Mouse (Mus musculus) forebrain, embryonic 14.5 days (tissue): ENCODE data around the gene Esrrg. TPM values are rescaled to one million over a fixed set of nuclear protein-coding genes. Genes with fewer than 3 reads are reported as not detected.

Experiments
- ATAC-seq: fragments of 200-750 bp; cut with Nextera tagmentation; 2 replicates; pipeline ENCODE4 v1.8.0; 2017; ENCODE audit warnings: mild to moderate bottlenecking, moderate library complexity
- DNase-seq: peaks from one replicate; pipeline ENCODE4 v3.0.0-alpha.2; 2015; ENCODE audit warnings: low spot score
- H3K27ac ChIP-seq: fragments of 300-500 bp; sonication (generic); 2 replicates; pipeline ENCODE4 v1.5.1; 2014; ENCODE audit warnings: low read depth, mild to moderate bottlenecking, control low read depth, low read length, moderate library complexity
- H3K27me3 ChIP-seq: fragments of 300-500 bp; sonication (generic); replicated peaks from 2 replicates; pipeline ENCODE4 v1.6.1; 2014; ENCODE audit warnings: low read length, control low read depth, mixed read lengths; ENCODE audit not compliant: control insufficient read depth, insufficient read depth
- H3K36me3 ChIP-seq: fragments of 300-500 bp; sonication (generic); 2 replicates; pipeline ENCODE4 v1.6.1; 2014; ENCODE audit warnings: low read length, control low read depth; ENCODE audit not compliant: control insufficient read depth, insufficient read depth
- H3K4me1 ChIP-seq: fragments of 300-500 bp; sonication (generic); 2 replicates; pipeline ENCODE4 v1.6.1; 2014; ENCODE audit warnings: antibody characterized with exemption, low read length, control low read depth; ENCODE audit not compliant: control insufficient read depth, insufficient read depth
- H3K4me2 ChIP-seq: fragments of 300-500 bp; sonication (generic); 2 replicates; pipeline ENCODE4 v1.6.1; 2014; ENCODE audit warnings: mild to moderate bottlenecking, control low read depth, low read length
- H3K4me3 ChIP-seq: fragments of 300-500 bp; sonication (generic); 2 replicates; pipeline ENCODE4 v1.5.1; 2014; ENCODE audit warnings: low read depth, low read length, control low read depth
- H3K9ac ChIP-seq: fragments of 300-500 bp; sonication (generic); 2 replicates; pipeline ENCODE4 v1.6.1; 2014; ENCODE audit warnings: mild to moderate bottlenecking, low read length, control low read depth, moderate library complexity
- H3K9me3 ChIP-seq: fragments of 300-500 bp; sonication (generic); replicated peaks from 2 replicates; pipeline ENCODE4 v1.6.1; 2016; ENCODE audit warnings: low read length, control low read depth, mixed read lengths; ENCODE audit not compliant: control insufficient read depth
- WGBS: fragments of 180-500 bp; shearing (Covaris S2); extraction: QIAGEN DNeasy Blood & Tissue Kit; methylation state at CpG from one replicate; pipeline ENCODE4 v1.1.7; 2014; 5-methylcytosine and 5-hydroxymethylcytosine counted together
- polyA plus RNA-seq: library from polyadenylated mRNA; unstranded; fragments of >200 nt; fragmentation: Nextera tagmentation; extraction: Ambion mirVana; gene quantifications from 2 replicates; pipeline ENCODE4 v1.2.1, GENCODE M21; 2014

The Esrrg gene
- polyA plus RNA-seq, 1 experiment from 2014 or later = 9.8 TPM

GRCm38 (mm10) chr1:187983177-187983576 is 374.6 kb downstream of the Esrrg start:
- DNase-seq = peak; percentile 63
- H3K27ac ChIP-seq = no peak overlapping the region
- peaks cover 8% of the 10 kb centered on the region for H3K4me1 ChIP-seq

GRCm38 (mm10) chr1:187990161-187990560 is 381.6 kb downstream of the Esrrg start:
- ATAC-seq (no peak), DNase-seq (no peak)

More at GRCm38 (mm10) chr1:187983177-187983576, 374.6 kb downstream of the Esrrg start:
- Histone ChIP-seq H3K9me3 (no peaks in the 10 kb centered on the region), H3K27me3 (peaks cover 8% of the 10 kb centered on the region; the same call in 1 of the 2 replicates), H3K36me3 (no peaks in the 10 kb centered on the region), H3K9ac (no peak overlapping the region), H3K4me3 (no peak overlapping the region), H3K4me2 (no peak overlapping the region)
- 2% methylated on average over 4 of the region's 4 CpGs for WGBS
- ATAC-seq = no peak

DNA sequence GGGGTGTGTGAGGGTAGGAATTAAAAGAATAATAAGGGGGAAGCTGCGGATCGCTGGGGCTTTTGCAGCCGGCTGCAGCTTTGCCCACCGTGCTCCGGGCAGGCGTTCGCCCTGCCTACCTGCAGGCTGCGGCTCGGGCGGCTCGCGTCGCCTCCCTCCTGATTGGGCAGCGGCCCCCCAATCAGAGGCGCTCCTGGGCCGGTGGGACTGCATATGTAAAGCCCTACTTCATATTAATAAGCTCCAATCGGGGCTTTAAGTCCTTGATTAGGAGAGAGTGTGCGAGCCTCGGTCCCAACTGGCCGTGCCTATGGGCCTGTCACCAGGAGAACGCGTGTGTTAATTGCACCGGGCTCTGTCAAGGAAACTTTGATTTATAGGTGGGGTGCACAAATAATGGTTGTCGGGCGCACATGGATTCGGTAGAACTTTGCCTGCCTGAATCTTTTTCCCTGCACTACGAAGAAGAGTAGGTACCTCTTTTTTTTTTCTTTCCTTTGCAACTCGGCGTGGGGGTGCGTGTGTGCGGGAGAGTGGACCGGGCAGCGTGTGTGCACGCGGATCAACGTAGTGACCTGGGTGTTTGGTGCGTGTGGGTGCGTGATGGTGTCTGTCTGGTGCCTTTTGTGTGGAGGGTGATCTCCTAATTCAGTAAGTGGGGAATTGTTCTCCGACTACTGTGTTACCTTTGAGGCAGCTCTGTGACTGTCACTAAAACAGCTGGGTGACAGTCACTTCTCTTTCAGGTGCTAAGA is 389.2 kb downstream of the Esrrg start:
- no peaks in the 10 kb centered on the region for H3K36me3 ChIP-seq
- no peaks in the 10 kb centered on the region for H3K27me3 ChIP-seq
- DNase-seq (peak; percentile 88), ATAC-seq (peak; percentile 95)
- peak overlapping the region; percentile 27; the same call in 1 of the 2 replicates for H3K27ac ChIP-seq
- under 1% methylated on average over 39 of the region's 39 CpGs for WGBS
- H3K4me2 ChIP-seq = peak overlapping the region; percentile 81
- peak overlapping the region; percentile 41 for H3K4me3 ChIP-seq
- peak overlapping the region; percentile 48; the same call in 1 of the 2 replicates for H3K9ac ChIP-seq
- H3K4me1 ChIP-seq = peaks cover 6% of the 10 kb centered on the region
- no peaks in the 10 kb centered on the region for H3K9me3 ChIP-seq

More at GRCm38 (mm10) chr1:187990161-187990560, 381.6 kb downstream of the Esrrg start:
- H3K9ac ChIP-seq = no peak overlapping the region
- H3K27ac ChIP-seq = no peak overlapping the region
- H3K9me3 ChIP-seq = no peaks in the 10 kb centered on the region
- H3K4me1 ChIP-seq = no peaks in the 10 kb centered on the region
- no peaks in the 10 kb centered on the region for H3K36me3 ChIP-seq
- H3K27me3 ChIP-seq = no peaks in the 10 kb centered on the region
- no peak overlapping the region for H3K4me3 ChIP-seq
- H3K4me2 ChIP-seq = no peak overlapping the region

DNA sequence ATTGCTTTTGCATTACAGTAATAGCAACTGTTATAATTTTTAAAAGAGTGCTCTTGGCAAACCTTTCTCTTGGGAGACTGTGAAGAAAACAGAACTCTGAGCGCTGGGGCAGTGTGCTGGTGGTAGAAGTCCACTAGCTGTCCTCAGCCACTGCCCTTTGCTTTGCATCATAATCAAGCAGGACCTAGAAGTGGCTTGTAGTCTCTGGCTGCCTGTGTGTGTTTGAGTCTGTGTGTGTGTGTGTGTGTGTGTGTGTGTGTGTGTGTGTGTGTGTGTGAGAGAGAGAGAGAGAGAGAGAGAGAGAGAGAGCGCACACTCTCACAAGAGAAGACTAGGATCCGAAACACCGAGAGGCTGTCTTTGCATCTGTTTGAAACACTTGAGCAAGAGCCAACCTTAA is 390.5 kb downstream of the Esrrg start:
- ATAC-seq = no peak
- H3K4me2 ChIP-seq = peak overlapping the region; percentile 23
- H3K27ac ChIP-seq = no peak overlapping the region
- H3K9me3 ChIP-seq = no peaks in the 10 kb centered on the region
- H3K4me3 ChIP-seq = peak overlapping the region; percentile 16
- no peaks in the 10 kb centered on the region for H3K27me3 ChIP-seq
- H3K4me1 ChIP-seq = peaks cover 6% of the 10 kb centered on the region
- WGBS = 48% methylated on average over 4 of the region's 4 CpGs
- no peak overlapping the region for H3K9ac ChIP-seq
- H3K36me3 ChIP-seq = no peaks in the 10 kb centered on the region
- no peak for DNase-seq

- Histone ChIP-seq H3K4me1 (peaks cover 6% of the 10 kb centered on the region), H3K27me3 (no peaks in the 10 kb centered on the region), H3K4me3 (0 out of 2 replicates have a peak overlapping the region, but pooled peaks have one; percentile 0), H3K4me2 (peak overlapping the region; percentile 32), H3K27ac (no peak overlapping the region), H3K9me3 (no peaks in the 10 kb centered on the region), H3K9ac (no peak overlapping the region), H3K36me3 (no peaks in the 10 kb centered on the region)
- 50% methylated on average over 8 of the region's 8 CpGs for WGBS
- peak; percentile 14; the same call in 1 of the 2 replicates for ATAC-seq
- DNase-seq = peak; percentile 62
Observed at GRCm38 (mm10) chr1:188000189-188000588, 391.6 kb downstream of the Esrrg start.

GRCm38 (mm10) chr1:188006820-188007491 is 398.4 kb downstream of the Esrrg start:
- Histone ChIP-seq H3K27me3 (no peaks in the 10 kb centered on the region), H3K27ac (no peak overlapping the region), H3K9me3 (no peaks in the 10 kb centered on the region), H3K36me3 (no peaks in the 10 kb centered on the region), H3K4me3 (no peak overlapping the region), H3K4me1 (peaks cover 2% of the 10 kb centered on the region; the same call in 1 of the 2 replicates), H3K9ac (no peak overlapping the region), H3K4me2 (no peak overlapping the region)
- no peak for DNase-seq
- ATAC-seq = no peak
- WGBS = 55% methylated on average over 13 of the region's 13 CpGs

- Histone ChIP-seq H3K27me3 (no peaks in the 10 kb centered on the region), H3K9me3 (no peaks in the 10 kb centered on the region), H3K27ac (no peak overlapping the region), H3K4me1 (peaks cover 2% of the 10 kb centered on the region; the same call in 1 of the 2 replicates), H3K4me2 (no peak overlapping the region), H3K36me3 (no peaks in the 10 kb centered on the region), H3K9ac (no peak overlapping the region), H3K4me3 (no peak overlapping the region)
- DNase-seq (no peak), ATAC-seq (no peak)
- 79% methylated on average over 13 of the region's 13 CpGs for WGBS
Observed at GRCm38 (mm10) chr1:188008476-188008875, 399.9 kb downstream of the Esrrg start.

- no peak overlapping the region for H3K4me3 ChIP-seq
- H3K36me3 ChIP-seq = no peaks in the 10 kb centered on the region
- H3K9ac ChIP-seq = no peak overlapping the region
- DNase-seq = no peak
- no peak for ATAC-seq
- no peaks in the 10 kb centered on the region for H3K9me3 ChIP-seq
- H3K4me1 ChIP-seq = peaks cover 6% of the 10 kb centered on the region; the same call in 1 of the 2 replicates
- no peak overlapping the region for H3K4me2 ChIP-seq
- H3K27me3 ChIP-seq = no peaks in the 10 kb centered on the region
- no peak overlapping the region for H3K27ac ChIP-seq
- 89% methylated on average over 5 of the region's 5 CpGs for WGBS
Observed at GRCm38 (mm10) chr1:188009868-188010267, 401.3 kb downstream of the Esrrg start.

GRCm38 (mm10) chr1:188010860-188011259 is 402.3 kb downstream of the Esrrg start:
- DNase-seq (no peak), ATAC-seq (no peak)
- Histone ChIP-seq H3K27me3 (no peaks in the 10 kb centered on the region), H3K36me3 (no peaks in the 10 kb centered on the region), H3K4me2 (no peak overlapping the region), H3K9ac (no peak overlapping the region), H3K9me3 (no peaks in the 10 kb centered on the region), H3K4me3 (no peak overlapping the region), H3K4me1 (peaks cover 6% of the 10 kb centered on the region; the same call in 1 of the 2 replicates), H3K27ac (no peak overlapping the region)
- 84% methylated on average over 1 of the region's 1 CpGs for WGBS
